Mouse (Mus musculus) kidney, embryonic 14.5 days (tissue): ENCODE data around the gene Ift57. TPM values are rescaled to one million over a fixed set of nuclear protein-coding genes. Genes with fewer than 3 reads are reported as not detected.
A peak's percentile ranks its signal among the peaks of the same experiment; 100 is the strongest.

ENCODE experiments used
- ATAC-seq: fragments of 200-750 bp; cut with Nextera tagmentation; 2 replicates; pipeline ENCODE4 v1.8.0; 2017; ENCODE audit warnings: moderate number of reproducible peaks, mild to moderate bottlenecking, moderate TSS enrichment, moderate library complexity; ENCODE audit not compliant: low FRiP score, low TSS enrichment
- H3K27ac ChIP-seq: fragments of 300-500 bp; sonication (generic); 2 replicates; pipeline ENCODE4 v1.5.1; 2014; ENCODE audit warnings: low read depth, mild to moderate bottlenecking, low read length, moderate library complexity, mixed read lengths
- H3K27me3 ChIP-seq: fragments of 300-500 bp; sonication (generic); 2 replicates; pipeline ENCODE4 v1.6.1; 2014; ENCODE audit warnings: mild to moderate bottlenecking, low read length; ENCODE audit not compliant: control insufficient read depth, insufficient read depth
- H3K36me3 ChIP-seq: fragments of 300-500 bp; sonication (generic); 2 replicates; pipeline ENCODE4 v1.6.1; 2014; ENCODE audit warnings: low read length, mixed read lengths; ENCODE audit not compliant: control insufficient read depth, insufficient read depth
- H3K4me1 ChIP-seq: fragments of 300-500 bp; sonication (generic); 2 replicates; pipeline ENCODE4 v1.6.1; 2014; ENCODE audit warnings: low read length, mixed read lengths; ENCODE audit not compliant: control insufficient read depth, insufficient read depth
- H3K4me2 ChIP-seq: fragments of 300-500 bp; sonication (generic); replicated peaks from 2 replicates; pipeline ENCODE4 v1.6.1; 2014; ENCODE audit warnings: low read depth, mild to moderate bottlenecking, low read length
- H3K4me3 ChIP-seq: fragments of 300-500 bp; sonication (generic); 2 replicates; pipeline ENCODE4 v1.5.1; 2014; ENCODE audit warnings: mild to moderate bottlenecking, low read length
- H3K9ac ChIP-seq: fragments of 300-500 bp; sonication (generic); 2 replicates; pipeline ENCODE4 v1.6.1; 2014; ENCODE audit warnings: low read depth, mild to moderate bottlenecking, low read length, moderate library complexity
- H3K9me3 ChIP-seq: fragments of 300-500 bp; sonication (generic); 2 replicates; pipeline ENCODE4 v1.6.1; 2016; ENCODE audit warnings: low read length; ENCODE audit not compliant: control insufficient read depth
- WGBS: fragments of 180-500 bp; shearing (Covaris S2); extraction: QIAGEN DNeasy Blood & Tissue Kit; methylation state at CpG from one replicate; pipeline ENCODE4 v1.1.7; 2014; 5-methylcytosine and 5-hydroxymethylcytosine counted together
- polyA plus RNA-seq: library from polyadenylated mRNA; unstranded; fragments of >200 nt; fragmentation: Nextera tagmentation; extraction: Ambion mirVana; gene quantifications from 2 replicates; pipeline ENCODE4 v1.2.1, GENCODE M21; 2014

Gene Ift57
- polyA plus RNA-seq, 1 experiment from 2014 or later, result 31.2 TPM

DNA sequence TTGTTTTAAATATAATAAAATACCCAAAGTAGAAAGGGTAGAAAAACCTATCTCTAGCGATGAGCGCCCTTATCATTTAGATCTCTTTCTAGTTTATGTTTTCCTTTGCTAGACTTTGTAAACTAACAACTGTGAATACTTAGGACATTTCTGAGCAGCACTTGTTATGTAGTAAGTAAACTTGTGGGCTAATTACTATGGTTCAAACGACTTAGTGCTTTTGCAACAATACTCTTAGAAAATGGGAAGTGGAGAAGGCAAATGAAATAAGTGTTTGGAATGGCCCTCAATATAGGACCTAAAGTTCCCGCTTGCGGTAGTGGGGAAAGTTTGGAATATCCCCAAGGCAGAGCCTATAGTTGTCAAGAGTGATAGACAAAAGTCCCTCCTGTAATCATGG lies 788 bp downstream of the Ift57 start:
- Histone ChIP-seq H3K36me3 (no peaks in the 10 kb centered on the region), H3K27ac (no peak overlapping the region), H3K27me3 (no peaks in the 10 kb centered on the region), H3K4me2 (peak overlapping the region; percentile 69), H3K4me3 (peak overlapping the region; percentile 62), H3K9me3 (no peaks in the 10 kb centered on the region), H3K4me1 (peaks cover 3% of the 10 kb centered on the region; the same call in 1 of the 2 replicates), H3K9ac (no peak overlapping the region)
- no peak for ATAC-seq
- WGBS, result 34% methylated on average over 5 of the region's 5 CpGs

DNA sequence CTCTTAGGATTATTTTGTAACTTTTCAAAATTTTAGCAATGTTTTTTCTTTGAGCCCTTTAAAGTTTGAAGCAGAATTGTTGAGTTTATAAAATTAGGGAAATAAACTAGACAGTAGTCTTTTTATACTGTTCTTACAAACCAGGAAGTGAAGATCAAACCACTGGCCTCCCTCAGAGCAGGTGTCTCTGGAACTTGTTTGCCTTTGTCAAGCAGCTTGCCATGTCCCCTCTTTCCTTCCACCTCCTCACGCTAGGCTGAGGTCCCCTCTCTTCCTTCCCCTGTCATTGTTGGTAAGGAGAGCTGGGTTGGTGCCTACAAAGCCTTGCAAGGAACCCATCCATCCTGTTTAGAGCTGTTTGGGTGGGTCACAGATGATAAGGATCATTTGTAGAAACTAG lies 9.0 kb downstream of the Ift57 start:
- no peak overlapping the region for H3K4me3 ChIP-seq
- no peak overlapping the region for H3K4me2 ChIP-seq
- no peak for ATAC-seq
- no peaks in the 10 kb centered on the region for H3K4me1 ChIP-seq
- peaks cover 13% of the 10 kb centered on the region; the same call in 1 of the 2 replicates for H3K36me3 ChIP-seq
- no peak overlapping the region for H3K9ac ChIP-seq
- 82% methylated on average over 1 of the region's 1 CpGs for WGBS
- H3K27me3 ChIP-seq, result no peaks in the 10 kb centered on the region
- H3K9me3 ChIP-seq, result no peaks in the 10 kb centered on the region
- H3K27ac ChIP-seq, result no peak overlapping the region

DNA sequence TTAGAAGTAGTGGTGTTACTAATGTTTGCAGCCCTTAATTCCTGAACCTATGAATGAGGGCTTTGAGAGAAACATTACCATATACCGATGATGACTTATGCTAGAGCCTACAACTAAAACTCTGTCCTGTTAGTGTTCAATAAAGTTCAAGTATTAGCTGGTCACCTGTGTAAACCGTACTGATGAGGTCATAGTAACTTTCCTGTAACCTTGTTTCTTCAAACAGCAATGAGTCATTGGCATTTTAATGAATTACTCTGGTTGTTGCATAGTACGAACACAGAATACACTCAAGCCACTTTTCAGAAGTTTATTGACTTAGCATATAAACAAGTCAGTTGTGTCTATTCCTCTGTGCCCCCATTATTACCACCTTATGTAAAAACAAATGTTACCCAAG lies 11.2 kb downstream of the Ift57 start:
- 82% methylated on average over 3 of the region's 3 CpGs for WGBS
- Histone ChIP-seq H3K4me3 (no peak overlapping the region), H3K27ac (no peak overlapping the region), H3K9me3 (no peaks in the 10 kb centered on the region), H3K36me3 (peaks cover 13% of the 10 kb centered on the region; the same call in 1 of the 2 replicates), H3K4me1 (no peaks in the 10 kb centered on the region), H3K9ac (no peak overlapping the region), H3K4me2 (no peak overlapping the region), H3K27me3 (no peaks in the 10 kb centered on the region)
- ATAC-seq, result no peak

DNA sequence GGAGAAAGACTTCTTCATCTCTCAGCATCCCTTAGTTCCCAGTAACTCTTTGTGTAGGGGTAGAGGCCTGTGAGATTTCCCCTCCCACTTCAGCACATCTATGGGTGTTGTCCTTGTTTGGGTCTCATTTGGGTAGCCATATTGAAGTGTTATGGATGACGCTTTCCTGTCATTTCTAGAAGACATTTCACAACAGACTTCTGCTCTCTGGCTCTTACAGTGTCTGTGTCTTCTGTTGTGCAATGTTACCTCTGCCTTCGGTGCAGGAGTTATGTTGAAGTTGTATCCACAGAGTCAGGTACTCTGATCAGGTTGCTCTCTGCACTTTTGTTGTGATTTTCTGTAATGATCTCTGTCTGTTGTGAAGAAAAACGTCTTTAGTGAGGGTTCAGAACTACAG lies 14.3 kb downstream of the Ift57 start:
- no peak for ATAC-seq
- no peak overlapping the region for H3K9ac ChIP-seq
- no peak overlapping the region for H3K4me2 ChIP-seq
- no peaks in the 10 kb centered on the region for H3K4me1 ChIP-seq
- H3K27ac ChIP-seq, result no peak overlapping the region
- H3K27me3 ChIP-seq, result no peaks in the 10 kb centered on the region
- no peaks in the 10 kb centered on the region for H3K9me3 ChIP-seq
- WGBS, result 80% methylated on average over 3 of the region's 3 CpGs
- peaks cover 9% of the 10 kb centered on the region; the same call in 1 of the 2 replicates for H3K36me3 ChIP-seq
- H3K4me3 ChIP-seq, result no peak overlapping the region

DNA sequence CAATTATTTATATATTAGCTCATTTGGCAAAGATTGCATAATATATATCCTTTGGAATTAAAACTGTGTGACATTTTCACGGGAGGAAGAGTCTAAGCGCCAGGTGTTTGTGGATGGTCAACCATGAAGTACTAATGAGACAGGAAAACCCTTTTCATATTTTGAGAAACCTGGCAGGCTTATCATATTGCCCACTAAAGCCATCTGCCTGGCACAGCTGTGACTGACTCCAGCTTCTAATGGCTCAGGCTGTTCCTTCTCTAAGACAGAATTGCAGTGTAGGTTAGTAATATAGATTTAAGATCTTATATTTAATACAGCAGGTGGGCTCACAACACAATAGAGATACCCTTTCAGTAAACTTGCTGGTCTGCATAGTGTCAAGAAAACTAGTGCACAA lies 21.6 kb downstream of the Ift57 start:
- WGBS, result 88% methylated on average over 2 of the region's 2 CpGs
- Histone ChIP-seq H3K27me3 (no peaks in the 10 kb centered on the region), H3K4me1 (no peaks in the 10 kb centered on the region), H3K9me3 (no peaks in the 10 kb centered on the region), H3K27ac (no peak overlapping the region), H3K36me3 (no peaks in the 10 kb centered on the region), H3K9ac (no peak overlapping the region), H3K4me2 (no peak overlapping the region), H3K4me3 (no peak overlapping the region)
- ATAC-seq, result no peak

DNA sequence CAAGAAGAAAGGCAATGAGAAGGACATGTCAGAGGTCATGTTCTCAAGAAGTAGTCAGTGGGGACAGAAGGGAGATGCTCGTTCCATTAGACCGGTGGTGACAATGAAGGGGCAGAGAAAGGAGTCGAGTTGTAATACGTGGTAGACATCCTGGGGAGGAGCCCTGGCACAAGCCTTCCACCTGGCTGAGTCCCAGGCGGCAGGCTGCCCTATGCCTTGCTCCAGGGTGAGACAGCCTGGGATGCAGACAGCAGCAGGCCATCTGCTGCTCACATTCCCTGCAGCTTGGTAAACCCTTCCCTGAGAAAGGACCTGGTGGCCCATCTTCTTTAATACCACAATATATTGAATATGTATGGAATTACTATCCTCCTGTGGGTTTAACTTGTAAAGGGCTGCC lies 22.6 kb downstream of the Ift57 start:
- H3K4me1 ChIP-seq, result no peaks in the 10 kb centered on the region
- H3K4me2 ChIP-seq, result no peak overlapping the region
- H3K4me3 ChIP-seq, result no peak overlapping the region
- ATAC-seq, result no peak
- 63% methylated on average over 5 of the region's 5 CpGs for WGBS
- H3K27me3 ChIP-seq, result no peaks in the 10 kb centered on the region
- H3K27ac ChIP-seq, result no peak overlapping the region
- H3K9ac ChIP-seq, result no peak overlapping the region
- no peaks in the 10 kb centered on the region for H3K9me3 ChIP-seq
- no peaks in the 10 kb centered on the region for H3K36me3 ChIP-seq

DNA sequence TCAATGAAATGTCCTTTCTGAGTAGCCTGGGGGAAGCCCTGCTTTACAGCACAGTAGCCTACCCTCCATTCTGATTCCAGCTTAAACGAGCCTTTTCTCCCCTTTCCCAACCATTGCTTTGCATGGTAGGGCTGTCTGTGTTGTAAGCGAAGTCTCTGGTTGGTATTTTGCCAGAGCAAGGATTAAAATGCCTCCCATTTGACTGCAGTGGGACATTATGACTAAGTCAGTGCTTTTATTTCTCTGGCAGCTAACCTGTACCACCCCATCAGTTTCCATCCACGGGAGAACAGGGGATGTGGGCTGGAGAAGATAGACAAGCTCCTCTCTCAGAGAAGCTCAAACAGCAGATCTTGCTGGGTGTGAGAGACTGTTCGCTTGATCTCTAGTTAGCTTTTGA lies 24.2 kb downstream of the Ift57 start:
- no peak for ATAC-seq
- no peak overlapping the region for H3K27ac ChIP-seq
- 77% methylated on average over 4 of the region's 4 CpGs for WGBS
- no peak overlapping the region for H3K9ac ChIP-seq
- H3K4me3 ChIP-seq, result no peak overlapping the region
- no peaks in the 10 kb centered on the region for H3K4me1 ChIP-seq
- H3K4me2 ChIP-seq, result no peak overlapping the region
- H3K27me3 ChIP-seq, result no peaks in the 10 kb centered on the region
- no peaks in the 10 kb centered on the region for H3K36me3 ChIP-seq
- H3K9me3 ChIP-seq, result no peaks in the 10 kb centered on the region

DNA sequence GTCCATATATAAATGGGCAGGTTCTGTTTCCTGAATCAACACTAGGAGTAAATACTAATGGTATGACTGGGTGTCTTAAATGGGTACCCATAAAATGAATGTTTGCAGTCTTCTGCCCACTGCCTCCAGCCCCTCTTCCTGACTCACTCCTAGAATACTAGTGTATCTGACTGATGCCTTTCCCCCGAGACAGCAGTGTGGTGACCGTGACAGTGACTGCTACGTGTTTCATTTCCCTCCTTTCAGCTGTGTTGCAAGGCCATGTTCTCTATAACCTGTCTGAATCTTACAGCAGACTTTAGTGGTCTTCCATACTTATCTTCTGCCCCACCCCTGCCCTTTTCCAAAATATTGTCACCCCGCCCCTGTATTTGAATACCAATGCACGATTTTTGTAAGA lies 25.2 kb downstream of the Ift57 start:
- no peak for ATAC-seq
- H3K27me3 ChIP-seq, result no peaks in the 10 kb centered on the region
- no peak overlapping the region for H3K4me3 ChIP-seq
- H3K4me2 ChIP-seq, result no peak overlapping the region
- no peaks in the 10 kb centered on the region for H3K9me3 ChIP-seq
- 68% methylated on average over 5 of the region's 5 CpGs for WGBS
- no peak overlapping the region for H3K9ac ChIP-seq
- no peaks in the 10 kb centered on the region for H3K36me3 ChIP-seq
- H3K27ac ChIP-seq, result no peak overlapping the region
- no peaks in the 10 kb centered on the region for H3K4me1 ChIP-seq

DNA sequence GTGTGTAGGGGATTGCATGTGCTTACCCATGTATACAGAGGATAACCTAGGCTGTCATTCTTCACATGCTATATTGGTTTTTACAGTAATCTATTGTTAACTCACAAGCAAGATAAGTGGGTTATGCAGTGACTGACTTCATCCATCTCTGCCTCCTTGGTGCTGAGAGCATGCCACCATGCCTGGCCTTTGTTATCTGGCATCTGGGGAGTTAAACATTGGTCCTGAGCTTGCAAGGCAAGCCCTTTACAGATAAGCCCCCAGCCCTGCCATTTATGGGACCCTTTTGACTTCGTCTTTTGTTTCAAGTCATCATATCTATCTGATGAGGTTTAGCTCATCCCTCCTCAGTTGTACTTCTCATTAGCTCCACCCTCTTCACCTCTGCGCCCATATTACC lies 25.9 kb downstream of the Ift57 start:
- WGBS, result 87% methylated on average over 2 of the region's 2 CpGs
- no peak for ATAC-seq
- H3K27ac ChIP-seq, result no peak overlapping the region
- H3K4me2 ChIP-seq, result no peak overlapping the region
- H3K9ac ChIP-seq, result no peak overlapping the region
- no peaks in the 10 kb centered on the region for H3K36me3 ChIP-seq
- no peak overlapping the region for H3K4me3 ChIP-seq
- H3K9me3 ChIP-seq, result no peaks in the 10 kb centered on the region
- H3K27me3 ChIP-seq, result no peaks in the 10 kb centered on the region
- H3K4me1 ChIP-seq, result no peaks in the 10 kb centered on the region

DNA sequence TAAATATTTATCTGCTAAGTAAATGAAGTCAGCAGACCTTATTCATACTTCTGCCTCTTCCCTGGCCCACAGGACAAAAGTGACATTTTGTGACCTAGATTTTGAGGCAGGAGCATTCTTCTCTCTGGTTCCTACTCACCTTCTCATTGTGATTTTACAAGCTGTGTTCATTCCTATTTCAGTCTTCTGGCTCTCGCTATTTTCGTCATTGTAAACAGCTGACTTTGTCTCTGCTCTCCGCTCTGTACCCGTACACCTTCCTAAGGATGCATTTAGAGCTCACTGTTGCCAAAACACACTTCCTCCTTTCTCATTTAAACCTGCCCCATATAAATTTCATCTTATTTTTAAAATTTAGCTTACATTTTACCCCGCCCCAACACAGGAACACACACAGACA lies 26.4 kb downstream of the Ift57 start:
- Histone ChIP-seq H3K9ac (no peak overlapping the region), H3K27ac (no peak overlapping the region), H3K36me3 (no peaks in the 10 kb centered on the region), H3K4me1 (no peaks in the 10 kb centered on the region), H3K9me3 (no peaks in the 10 kb centered on the region), H3K27me3 (no peaks in the 10 kb centered on the region), H3K4me2 (no peak overlapping the region), H3K4me3 (no peak overlapping the region)
- 88% methylated on average over 5 of the region's 5 CpGs for WGBS
- ATAC-seq, result no peak
